Mouse (Mus musculus) layer of hippocampus, postnatal 10 days (tissue): ENCODE measurements around the gene Ppp1r12b. TPM values are rescaled to one million over a fixed set of nuclear protein-coding genes. Genes with fewer than 3 reads are reported as not detected.

Experiments used
- microRNA-seq, 2 experiments: library from miRNA; unstranded; fragments of <30 nt; microRNA quantifications; one replicate each; pipeline ENCODE4 v1.2.0; 2021
- total RNA-seq, 2 experiments: library from RNA; stranded (reverse); gene quantifications; 2 replicates each; pipeline ENCODE4 v1.2.3; 2021

Ppp1r12b gene
- total RNA-seq, 2 experiments from 2014 or later, result 64.2 to 70.2 TPM

Small RNA genes within 50 kb of the gene (microRNA-seq; reads per million reads assigned to microRNA genes)
- gene Gm22232, result 0 reads per million in 2 experiments

Other genes starting within 250 kb of the Ppp1r12b start
- gene Ube2t, start 6.6 kb upstream of the Ppp1r12b start, total RNA-seq, result 1 to 10 TPM; 2.1 to 4.2 TPM
- 1 to 10 TPM; 1.4 to 1.8 TPM for gene Lgr6, start 149.3 kb upstream of the Ppp1r12b start, total RNA-seq
- under 1 TPM; 0.11 to 0.14 TPM for gene Ptpn7, start 176.8 kb upstream of the Ppp1r12b start, total RNA-seq
- 100 to 1,000 TPM; 393 to 420 TPM for gene Arl8a, start 190.9 kb upstream of the Ppp1r12b start, total RNA-seq
- gene Gpr37l1, start 211.7 kb upstream of the Ppp1r12b start, total RNA-seq, result 100 to 1,000 TPM; 120 to 129 TPM